Mouse (Mus musculus) layer of hippocampus, adult 8-10 months (tissue): Measurements from ENCODE around the gene Rassf6. TPM values are rescaled to one million over a fixed set of nuclear protein-coding genes. Genes with fewer than 3 reads are reported as not detected.

Experiments
- DNase-seq, 2 experiments: peaks; one replicate each; pipeline ENCODE4 v3.0.0; 2022; ENCODE audit warnings: low spot score in 2 of 2
- total RNA-seq, 4 experiments: library from RNA; stranded (reverse); gene quantifications; 2 replicates each; pipeline ENCODE4 v1.2.4; 2022

The Rassf6 gene
- 1 to 10 TPM in 1 of 4 experiments, under 1 TPM in 3; 0.63 to 1.6 (median 0.78) TPM for total RNA-seq

GRCm38 (mm10) chr5:90640286-90641217 lies at the start of gene Rassf6:
Gene Rassf6, minus strand, starts transcription at chr5:90640657.
- no peak for DNase-seq

GRCm38 (mm10) chr5:90689426-90690128 lies 49.1 kb upstream of the Rassf6 start:
- no peak for DNase-seq

GRCm38 (mm10) chr5:90687913-90688312 lies 47.5 kb upstream of the Rassf6 start:
- no peak for DNase-seq

- DNase-seq: no peak
Measured at GRCm38 (mm10) chr5:90684994-90685393, 44.5 kb upstream of the Rassf6 start.

GRCm38 (mm10) chr5:90681842-90682241 lies 41.4 kb upstream of the Rassf6 start:
- no peak for DNase-seq

GRCm38 (mm10) chr5:90677560-90677959 lies 37.1 kb upstream of the Rassf6 start:
- no peak for DNase-seq

- no peak for DNase-seq
Measured at GRCm38 (mm10) chr5:90661852-90662251, 21.4 kb upstream of the Rassf6 start.

- DNase-seq: peak in 1 of 2 experiments; percentile 27
Measured at GRCm38 (mm10) chr5:90661436-90661835, 21.0 kb upstream of the Rassf6 start.

GRCm38 (mm10) chr5:90660411-90660810 lies 20.0 kb upstream of the Rassf6 start:
- DNase-seq: no peak

GRCm38 (mm10) chr5:90656681-90657080 lies 16.2 kb upstream of the Rassf6 start:
- DNase-seq: no peak

- DNase-seq: no peak
Measured at GRCm38 (mm10) chr5:90655891-90656290, 15.4 kb upstream of the Rassf6 start.

GRCm38 (mm10) chr5:90654798-90655197 lies 14.3 kb upstream of the Rassf6 start:
- no peak for DNase-seq

GRCm38 (mm10) chr5:90652724-90653123 lies 12.3 kb upstream of the Rassf6 start:
- peak; percentile 16 to 51 for DNase-seq

- no peak for DNase-seq
Measured at GRCm38 (mm10) chr5:90650466-90651150, 10.2 kb upstream of the Rassf6 start.

- no peak for DNase-seq
Measured at GRCm38 (mm10) chr5:90647473-90647872, 7.0 kb upstream of the Rassf6 start.

- DNase-seq: no peak
Measured at GRCm38 (mm10) chr5:90646398-90646797, 5.9 kb upstream of the Rassf6 start.

GRCm38 (mm10) chr5:90645579-90645978 lies 5.1 kb upstream of the Rassf6 start:
- no peak for DNase-seq

GRCm38 (mm10) chr5:90641218-90641610 lies 757 bp upstream of the Rassf6 start:
- no peak for DNase-seq

GRCm38 (mm10) chr5:90634885-90635284 lies 5.6 kb downstream of the Rassf6 start:
- no peak for DNase-seq

- no peak for DNase-seq
Measured at GRCm38 (mm10) chr5:90628530-90628929, 11.9 kb downstream of the Rassf6 start.

- DNase-seq: no peak
Measured at GRCm38 (mm10) chr5:90628011-90628410, 12.4 kb downstream of the Rassf6 start.

GRCm38 (mm10) chr5:90627423-90627822 lies 13.0 kb downstream of the Rassf6 start:
- DNase-seq: no peak
